Mouse (Mus musculus): Measurements from ENCODE around the gene Hspa8. TPM values are rescaled to one million over a fixed set of nuclear protein-coding genes. Genes with fewer than 3 reads are reported as not detected.
"Not testable (repeated sequence)": the region's sequence is repeated elsewhere in the genome, so short reads cannot be mapped to it uniquely, and the experiment has no call there.

Hspa8 gene
- polyA plus RNA-seq, 1 experiment from 2014 or later, result 2,522 TPM

DNA sequence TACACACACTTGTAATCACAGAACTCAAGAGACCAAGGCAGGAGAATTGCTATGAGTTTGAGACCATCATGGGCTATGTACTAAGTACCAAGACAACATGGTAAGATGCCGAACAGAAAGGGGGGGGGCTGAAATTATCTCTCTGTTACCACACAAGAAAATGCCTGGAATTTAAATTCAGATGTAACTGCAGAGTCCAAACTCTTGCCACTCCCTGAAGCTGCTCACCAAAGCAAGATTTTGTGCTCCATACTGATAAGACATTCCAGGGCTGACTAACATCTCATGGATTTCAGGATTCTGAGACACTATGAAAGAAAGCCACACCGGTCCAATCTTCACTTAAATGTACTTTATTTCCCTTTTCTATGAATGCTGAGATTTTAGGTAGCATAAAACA lies 5.2 kb upstream of the Hspa8 start:
- Histone ChIP-seq H3K9me3 (ENCODE audit: low read depth, low read length) (no peaks in the 10 kb centered on the region), H3K4me2 (no peak overlapping the region), H3K4me3 (ENCODE audit: low read depth, low read length) (no peak overlapping the region), H3K27ac (ENCODE audit: low read depth) (no peak overlapping the region), H3K27me3 (ENCODE audit: insufficient read depth, low read length) (no peaks in the 10 kb centered on the region), H3K36me3 (ENCODE audit: insufficient read depth) (no peaks in the 10 kb centered on the region), H3K9ac (no peak overlapping the region), H3K4me1 (ENCODE audit: insufficient read depth) (peaks cover 9% of the 10 kb centered on the region)
- no peak for TF ChIP-seq CTCF (IDR thresholded peaks at IDR 0.05; ENCODE audit: low read depth)
- no peak for DNase-seq
- WGBS, result 62% methylated on average over 2 of the region's 2 CpGs
- ATAC-seq (ENCODE audit: insufficient read depth), result no peak

DNA sequence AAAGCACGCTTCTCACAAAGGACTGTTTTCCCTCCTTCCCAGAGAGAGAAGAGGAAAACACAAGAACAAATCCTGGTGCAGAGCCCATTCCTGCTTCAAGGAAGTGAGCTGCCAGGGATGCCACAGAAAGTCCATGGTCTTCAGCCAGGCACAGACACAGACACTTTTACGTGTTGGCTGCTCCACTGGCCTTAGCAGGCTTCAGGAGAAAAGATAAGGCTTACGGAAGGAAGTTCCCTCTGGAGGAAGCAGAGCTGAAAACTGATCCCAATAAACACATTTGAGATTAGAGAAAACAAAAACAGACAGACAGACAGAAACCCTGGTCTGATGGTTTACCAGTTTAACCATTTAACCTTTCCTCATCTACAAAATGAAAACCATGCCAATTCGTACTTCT lies 4.7 kb upstream of the Hspa8 start:
- H3K9ac ChIP-seq, result no peak overlapping the region
- H3K4me2 ChIP-seq, result no peak overlapping the region
- 49% methylated on average over 4 of the region's 4 CpGs for WGBS
- no peak for TF ChIP-seq CTCF (IDR thresholded peaks at IDR 0.05; ENCODE audit: low read depth)
- H3K27me3 ChIP-seq (ENCODE audit: insufficient read depth, low read length), result no peaks in the 10 kb centered on the region
- no peaks in the 10 kb centered on the region for H3K9me3 ChIP-seq (ENCODE audit: low read depth, low read length)
- DNase-seq (no peak), ATAC-seq (ENCODE audit: insufficient read depth) (no peak)
- no peak overlapping the region for H3K4me3 ChIP-seq (ENCODE audit: low read depth, low read length)
- H3K4me1 ChIP-seq (ENCODE audit: insufficient read depth), result peaks cover 9% of the 10 kb centered on the region
- no peak overlapping the region; the same call in 1 of the 2 replicates for H3K27ac ChIP-seq (ENCODE audit: low read depth)
- no peaks in the 10 kb centered on the region for H3K36me3 ChIP-seq (ENCODE audit: insufficient read depth)

- DNase-seq, result no peak
- peaks cover 9% of the 10 kb centered on the region for H3K4me1 ChIP-seq (ENCODE audit: insufficient read depth)
- no peaks in the 10 kb centered on the region for H3K9me3 ChIP-seq (ENCODE audit: low read depth, low read length)
- 63% methylated on average over 9 of the region's 9 CpGs for WGBS
- H3K4me2 ChIP-seq, result no peak overlapping the region
- no peak for TF ChIP-seq CTCF (IDR thresholded peaks at IDR 0.05; ENCODE audit: low read depth)
- H3K27me3 ChIP-seq (ENCODE audit: insufficient read depth, low read length), result no peaks in the 10 kb centered on the region
- H3K36me3 ChIP-seq (ENCODE audit: insufficient read depth), result peaks cover 14% of the 10 kb centered on the region
- ATAC-seq (ENCODE audit: insufficient read depth), result no peak
- H3K4me3 ChIP-seq (ENCODE audit: low read depth, low read length), result no peak overlapping the region
- no peak overlapping the region for H3K9ac ChIP-seq
- H3K27ac ChIP-seq (ENCODE audit: low read depth), result peak overlapping the region; percentile 99; the same call in 1 of the 2 replicates
These were observed 2.4 kb upstream of the Hspa8 start for GRCm38 (mm10) chr9:40798247-40798960.

- 49% methylated on average over 3 of the region's 3 CpGs for WGBS
- no peaks in the 10 kb centered on the region for H3K27me3 ChIP-seq (ENCODE audit: insufficient read depth, low read length)
- ATAC-seq (ENCODE audit: insufficient read depth) (no peak), DNase-seq (no peak)
- no peaks in the 10 kb centered on the region for H3K9me3 ChIP-seq (ENCODE audit: low read depth, low read length)
- peak overlapping the region; percentile 87 for H3K4me2 ChIP-seq
- H3K36me3 ChIP-seq (ENCODE audit: insufficient read depth), result peaks cover 21% of the 10 kb centered on the region
- no peak for TF ChIP-seq CTCF (IDR thresholded peaks at IDR 0.05; ENCODE audit: low read depth)
- peak overlapping the region; percentile 99 for H3K27ac ChIP-seq (ENCODE audit: low read depth)
- peaks cover 9% of the 10 kb centered on the region for H3K4me1 ChIP-seq (ENCODE audit: insufficient read depth)
- peak overlapping the region; percentile 99; the same call in 1 of the 2 replicates for H3K4me3 ChIP-seq (ENCODE audit: low read depth, low read length)
- peak overlapping the region; percentile 79 for H3K9ac ChIP-seq
These were observed 1.7 kb upstream of the Hspa8 start for GRCm38 (mm10) chr9:40799112-40799511.

- DNase-seq (peak; percentile 88), ATAC-seq (ENCODE audit: insufficient read depth) (peak; percentile 20)
- Histone ChIP-seq H3K27me3 (ENCODE audit: insufficient read depth, low read length) (no peaks in the 10 kb centered on the region), H3K4me2 (peak overlapping the region; percentile 87), H3K27ac (ENCODE audit: low read depth) (peak overlapping the region; percentile 99), H3K9me3 (ENCODE audit: low read depth, low read length) (no peaks in the 10 kb centered on the region), H3K4me3 (ENCODE audit: low read depth, low read length) (peak overlapping the region; percentile 99), H3K9ac (peak overlapping the region; percentile 79), H3K36me3 (ENCODE audit: insufficient read depth) (peaks cover 30% of the 10 kb centered on the region), H3K4me1 (ENCODE audit: insufficient read depth) (peaks cover 9% of the 10 kb centered on the region)
- under 1% methylated on average over 30 of the region's 30 CpGs for WGBS
- TF ChIP-seq CTCF (IDR thresholded peaks at IDR 0.05; ENCODE audit: low read depth), result no peak
These were observed 815 bp upstream of the Hspa8 start for GRCm38 (mm10) chr9:40799837-40800501.

- not testable (repeated sequence) for H3K27me3 ChIP-seq (ENCODE audit: insufficient read depth, low read length); H3K9me3 ChIP-seq (ENCODE audit: low read depth, low read length); H3K4me1 ChIP-seq (ENCODE audit: insufficient read depth)
- Histone ChIP-seq H3K36me3 (ENCODE audit: insufficient read depth) (peaks cover 49% of the 10 kb centered on the region), H3K4me2 (peak overlapping the region; percentile 78), H3K27ac (ENCODE audit: low read depth) (peak overlapping the region; percentile 96), H3K9ac (peak overlapping the region; percentile 100), H3K4me3 (ENCODE audit: low read depth, low read length) (peak overlapping the region; percentile 99)
- peak; percentile 71 for DNase-seq
- peak; percentile 7 for ATAC-seq (ENCODE audit: insufficient read depth)
- under 1% methylated on average over 28 of the region's 28 CpGs for WGBS
These were observed 1.1 kb downstream of the Hspa8 start for GRCm38 (mm10) chr9:40801614-40802532.

GRCm38 (mm10) chr9:40802533-40802875 lies 1.7 kb downstream of the Hspa8 start:
- not testable (repeated sequence) for H3K4me1 ChIP-seq (ENCODE audit: insufficient read depth); ATAC-seq (ENCODE audit: insufficient read depth); H3K9me3 ChIP-seq (ENCODE audit: low read depth, low read length); H3K27me3 ChIP-seq (ENCODE audit: insufficient read depth, low read length); DNase-seq; H3K27ac ChIP-seq (ENCODE audit: low read depth)
- Histone ChIP-seq H3K4me2 (peak overlapping the region; percentile 78), H3K4me3 (ENCODE audit: low read depth, low read length) (peak overlapping the region; percentile 99), H3K9ac (peak overlapping the region; percentile 100), H3K36me3 (ENCODE audit: insufficient read depth) (peaks cover 54% of the 10 kb centered on the region)
- 3% methylated on average over 8 of the region's 8 CpGs for WGBS

GRCm38 (mm10) chr9:40804576-40804975 lies 3.8 kb downstream of the Hspa8 start:
- not testable (repeated sequence) for H3K27ac ChIP-seq (ENCODE audit: low read depth); H3K9ac ChIP-seq; ATAC-seq (ENCODE audit: insufficient read depth); DNase-seq; H3K9me3 ChIP-seq (ENCODE audit: low read depth, low read length); H3K27me3 ChIP-seq (ENCODE audit: insufficient read depth, low read length); H3K4me1 ChIP-seq (ENCODE audit: insufficient read depth)
- WGBS, result 49% methylated on average over 3 of the region's 3 CpGs
- peaks cover 54% of the 10 kb centered on the region for H3K36me3 ChIP-seq (ENCODE audit: insufficient read depth)
- H3K4me2 ChIP-seq, result peak overlapping the region; percentile 60
- peak overlapping the region; percentile 12; the same call in 1 of the 2 replicates for H3K4me3 ChIP-seq (ENCODE audit: low read depth, low read length)
